Mouse (Mus musculus): ENCODE data around the gene Vmn1r4. TPM values are rescaled to one million over a fixed set of nuclear protein-coding genes. Genes with fewer than 3 reads are reported as not detected.

Gene Vmn1r4
- 0.32 and 0.49 TPM in 2 replicates for polyA plus RNA-seq (2015; fragmentation: Nextera tagmentation; extraction: Ambion mirVana)

DNA sequence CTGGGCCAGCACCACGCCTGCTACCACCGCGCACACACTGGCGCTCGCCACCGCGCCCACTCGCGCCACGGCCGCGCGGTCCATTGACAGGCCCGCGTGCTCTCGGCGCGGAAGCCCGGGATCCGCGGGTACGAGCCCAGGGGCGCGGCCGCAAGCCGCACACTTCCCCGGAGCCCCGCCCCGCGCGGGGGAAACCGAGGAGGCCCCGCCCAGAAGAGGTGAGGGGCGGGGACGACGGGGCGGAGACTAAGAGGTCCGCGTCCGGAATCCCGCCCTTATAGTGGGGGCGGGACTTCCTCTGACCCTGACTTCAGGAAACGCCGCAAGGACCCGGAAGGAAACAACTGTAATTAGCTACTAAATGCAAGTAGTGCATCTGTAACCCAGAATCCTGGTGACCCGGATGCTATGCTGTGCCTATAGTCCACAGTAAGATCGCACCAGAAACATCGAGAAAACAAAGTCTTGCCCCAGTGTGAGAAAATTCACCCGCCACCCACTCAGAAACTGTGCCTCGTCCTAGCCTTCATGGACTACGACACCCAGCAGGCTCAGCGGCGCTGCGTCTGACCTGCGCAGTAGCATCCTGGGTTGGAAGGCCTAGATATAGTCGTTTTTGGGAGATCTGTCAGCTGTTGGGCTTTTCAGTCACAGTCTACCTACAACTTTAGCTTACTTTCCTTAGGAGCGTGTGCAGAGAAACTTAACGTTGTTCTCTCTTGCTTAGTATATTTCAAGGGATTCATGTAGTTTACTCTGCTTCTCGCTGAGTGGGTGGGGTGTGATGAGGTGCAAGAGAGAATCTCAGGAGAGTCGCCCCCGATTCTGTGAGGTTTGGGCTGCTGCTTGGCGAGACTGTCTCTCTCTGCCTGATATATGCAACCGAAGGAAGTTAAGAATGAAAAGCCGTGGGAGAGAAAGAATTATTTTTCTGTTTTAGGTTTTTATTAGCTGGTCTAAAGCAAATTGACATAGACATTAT lies at the start of gene Vmn1r4, which contains the start of gene Nt5c3:
TSS of gene Vmn1r4 (plus strand) at position 290 of the 982 bp plus-strand sequence.
TSS of gene Nt5c3 (minus strand) at position 207 of the 982 bp plus-strand sequence.
- no peaks in the 10 kb centered on the region for H3K9me3 ChIP-seq
- H3K4me3 ChIP-seq (replicated peaks) = peak within 1 kb of the TSS; percentile 72
- peak within 1 kb of the TSS; percentile 73 for H3K9ac ChIP-seq
- H3K27ac ChIP-seq = peak within 1 kb of the TSS; percentile 77
- peak; percentile 97 for ATAC-seq
- peak within 1 kb of the TSS; percentile 58 for H3K4me2 ChIP-seq (replicated peaks)
- H3K27me3 ChIP-seq (replicated peaks) = no peaks in the 10 kb centered on the region
- H3K36me3 ChIP-seq = no peaks in the 10 kb centered on the region
- WGBS = 2% methylated on average over 64 of the region's 64 CpGs
- H3K4me1 ChIP-seq (replicated peaks) = peaks cover 3% of the 10 kb centered on the region; the same call in 1 of the 2 replicates

DNA sequence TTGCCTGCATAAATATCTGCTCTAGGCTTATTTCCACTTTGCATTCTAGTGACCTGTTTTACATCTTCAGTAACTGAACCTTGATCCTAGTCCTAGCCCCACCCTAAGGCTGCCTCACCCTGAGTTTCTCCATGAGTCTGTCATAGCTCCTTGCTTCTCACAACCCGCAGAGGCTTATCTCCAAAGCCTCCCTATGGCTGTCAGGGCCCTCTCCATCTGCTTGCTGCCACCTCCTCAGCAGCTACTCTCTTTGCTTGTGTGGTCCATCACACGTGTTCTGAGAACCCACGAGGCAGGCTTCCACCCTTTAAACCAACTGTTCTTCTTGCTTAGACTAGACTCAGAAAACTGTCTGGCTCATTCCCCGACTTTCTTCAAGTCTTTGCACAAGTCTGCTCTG lies 46.9 kb upstream of the Vmn1r4 start:
- Histone ChIP-seq H3K4me2 (replicated peaks) (no peak overlapping the region), H3K9ac (no peak overlapping the region), H3K27ac (no peak overlapping the region), H3K27me3 (replicated peaks) (no peaks in the 10 kb centered on the region), H3K36me3 (0 out of 2 replicates have a peak, but pooled peaks cover 6% of the 10 kb centered on the region), H3K4me1 (replicated peaks) (peaks cover 6% of the 10 kb centered on the region; the same call in 1 of the 2 replicates), H3K4me3 (replicated peaks) (no peak overlapping the region), H3K9me3 (no peaks in the 10 kb centered on the region)
- WGBS = 79% methylated on average over 4 of the region's 4 CpGs
- ATAC-seq = peak; percentile 91

DNA sequence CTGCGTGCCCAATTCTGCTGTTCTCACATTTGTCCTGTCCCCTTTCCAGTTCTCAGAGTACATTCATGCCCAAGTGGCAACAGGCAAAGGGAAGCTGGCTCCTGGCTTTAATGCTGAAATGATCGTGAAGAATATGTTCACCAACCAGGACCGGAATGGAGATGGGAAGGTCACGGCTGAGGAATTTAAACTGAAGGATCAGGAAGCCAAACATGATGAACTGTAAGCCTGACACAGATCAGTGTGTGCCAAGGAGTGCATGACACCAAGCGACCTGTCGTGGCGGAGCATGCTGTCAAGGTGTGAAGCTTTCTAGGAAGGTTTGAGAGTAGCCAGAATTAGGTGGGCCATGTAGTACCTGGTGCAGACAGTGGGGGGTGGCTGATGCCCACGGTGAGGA lies 45.8 kb upstream of the Vmn1r4 start:
- Histone ChIP-seq H3K4me2 (replicated peaks) (no peak overlapping the region), H3K27ac (no peak overlapping the region), H3K9me3 (no peaks in the 10 kb centered on the region), H3K4me3 (replicated peaks) (no peak overlapping the region), H3K27me3 (replicated peaks) (no peaks in the 10 kb centered on the region), H3K9ac (no peak overlapping the region), H3K36me3 (0 out of 2 replicates have a peak, but pooled peaks cover 6% of the 10 kb centered on the region), H3K4me1 (replicated peaks) (peaks cover 6% of the 10 kb centered on the region; the same call in 1 of the 2 replicates)
- WGBS = 92% methylated on average over 8 of the region's 8 CpGs
- ATAC-seq = no peak

DNA sequence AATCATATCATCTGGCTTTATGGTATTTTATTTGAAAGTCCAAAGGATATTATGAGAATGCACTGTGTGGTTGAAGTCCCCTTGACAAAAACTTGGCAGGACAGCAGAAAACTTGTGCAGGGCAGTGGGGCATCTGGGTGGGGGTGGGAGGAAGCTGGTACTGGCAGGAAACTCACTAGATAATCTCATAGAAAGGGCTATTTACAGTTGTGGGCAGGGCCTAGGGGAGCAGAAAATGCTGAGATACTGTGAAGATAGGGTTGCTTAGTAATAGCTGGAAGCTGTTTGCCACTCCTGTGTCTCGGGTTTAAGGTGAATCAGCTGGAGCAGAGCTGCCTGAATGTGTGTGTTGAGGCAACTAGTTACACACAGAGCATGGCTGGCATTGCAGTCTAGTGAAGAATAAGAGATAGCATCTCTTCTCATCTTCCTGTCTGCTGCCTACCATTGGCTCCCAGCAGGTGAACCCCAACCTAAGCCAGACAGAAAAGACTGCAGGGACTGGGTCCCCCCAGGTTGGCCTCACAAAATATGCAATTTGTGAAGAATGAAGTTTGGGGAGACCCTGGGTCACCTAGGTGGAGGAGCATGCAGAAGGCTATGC lies 44.4 kb upstream of the Vmn1r4 start:
- no peaks in the 10 kb centered on the region for H3K27me3 ChIP-seq (replicated peaks)
- H3K4me1 ChIP-seq (replicated peaks) = peaks cover 6% of the 10 kb centered on the region; the same call in 1 of the 2 replicates
- H3K9me3 ChIP-seq = no peaks in the 10 kb centered on the region
- H3K4me3 ChIP-seq (replicated peaks) = no peak overlapping the region
- 52% methylated on average over 1 of the region's 1 CpGs for WGBS
- H3K36me3 ChIP-seq = 0 out of 2 replicates have a peak, but pooled peaks cover 6% of the 10 kb centered on the region
- ATAC-seq = peak; percentile 82
- no peak overlapping the region for H3K9ac ChIP-seq
- no peak overlapping the region for H3K4me2 ChIP-seq (replicated peaks)
- H3K27ac ChIP-seq = no peak overlapping the region

DNA sequence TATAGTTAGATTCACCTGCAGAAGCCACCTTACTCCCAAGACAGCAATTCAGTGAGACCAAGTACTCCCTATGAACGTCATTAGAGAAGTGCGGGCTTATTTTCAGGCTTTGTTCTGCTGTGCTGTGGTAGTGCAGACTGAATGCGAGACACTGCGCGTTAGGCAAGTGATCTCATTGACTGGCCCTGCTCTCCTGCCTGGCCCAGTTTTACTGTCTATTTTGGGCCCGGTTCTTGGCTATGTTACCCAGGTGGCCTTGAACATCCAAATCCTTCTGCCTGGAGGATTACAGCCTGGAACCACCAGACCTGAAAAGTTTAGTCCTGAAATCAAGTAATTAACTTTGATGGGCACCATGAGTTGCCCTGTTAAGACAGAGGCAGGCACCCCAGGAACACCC lies 35.3 kb upstream of the Vmn1r4 start:
- Histone ChIP-seq H3K9ac (no peak overlapping the region), H3K4me1 (replicated peaks) (no peaks in the 10 kb centered on the region), H3K27me3 (replicated peaks) (no peaks in the 10 kb centered on the region), H3K4me2 (replicated peaks) (no peak overlapping the region), H3K9me3 (no peaks in the 10 kb centered on the region), H3K36me3 (peaks cover 10% of the 10 kb centered on the region), H3K27ac (no peak overlapping the region), H3K4me3 (replicated peaks) (no peak overlapping the region)
- WGBS = 92% methylated on average over 6 of the region's 6 CpGs
- no peak for ATAC-seq

DNA sequence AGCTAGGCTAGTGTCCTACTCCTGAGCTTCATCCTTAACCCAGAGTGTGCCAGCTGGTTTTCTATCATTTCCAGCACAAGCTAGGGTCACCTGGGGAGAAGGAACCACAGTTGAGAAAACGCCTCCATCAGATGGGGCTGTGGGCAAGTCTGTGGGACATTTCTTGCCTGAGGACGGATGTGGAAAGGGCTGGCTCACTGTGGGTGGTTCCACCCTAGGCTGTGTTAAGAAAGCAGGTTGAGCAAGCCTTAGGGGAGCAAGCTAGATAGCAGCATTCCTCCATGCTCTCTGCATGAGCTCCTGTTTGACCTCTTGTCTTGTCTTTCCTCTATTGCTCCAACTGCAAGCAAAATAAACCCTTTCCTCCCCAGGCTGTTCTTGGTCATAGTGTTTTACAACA lies 33.1 kb upstream of the Vmn1r4 start:
- Histone ChIP-seq H3K9me3 (no peaks in the 10 kb centered on the region), H3K4me2 (replicated peaks) (no peak overlapping the region), H3K27ac (no peak overlapping the region), H3K27me3 (replicated peaks) (no peaks in the 10 kb centered on the region), H3K4me1 (replicated peaks) (no peaks in the 10 kb centered on the region), H3K9ac (no peak overlapping the region), H3K4me3 (replicated peaks) (no peak overlapping the region), H3K36me3 (peaks cover 10% of the 10 kb centered on the region)
- ATAC-seq = no peak
- WGBS = 91% methylated on average over 2 of the region's 2 CpGs

DNA sequence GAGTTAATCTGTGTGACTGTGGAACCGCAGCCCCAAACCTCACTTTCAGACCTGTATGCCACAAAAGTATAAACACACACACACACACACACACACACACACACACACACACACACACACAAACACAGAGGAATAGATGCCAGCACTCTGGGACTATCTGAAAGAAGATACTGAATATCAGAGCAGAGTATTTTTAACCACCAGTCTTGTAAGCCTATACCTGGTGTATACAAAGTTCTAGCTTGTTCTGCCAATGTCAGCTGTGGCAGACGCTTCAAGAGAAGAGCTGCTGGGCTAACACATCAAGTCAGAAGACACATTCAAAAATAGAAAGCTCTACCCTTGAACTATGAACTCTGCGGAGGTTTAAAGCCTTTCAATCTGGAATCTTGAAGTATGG lies 24.2 kb upstream of the Vmn1r4 start:
- H3K36me3 ChIP-seq = no peaks in the 10 kb centered on the region
- H3K27me3 ChIP-seq (replicated peaks) = no peaks in the 10 kb centered on the region
- H3K4me2 ChIP-seq (replicated peaks) = no peak overlapping the region
- 54% methylated on average over 3 of the region's 3 CpGs for WGBS
- H3K27ac ChIP-seq = no peak overlapping the region
- no peak for ATAC-seq
- H3K4me1 ChIP-seq (replicated peaks) = peaks cover 15% of the 10 kb centered on the region
- H3K4me3 ChIP-seq (replicated peaks) = no peak overlapping the region
- H3K9ac ChIP-seq = no peak overlapping the region
- no peaks in the 10 kb centered on the region for H3K9me3 ChIP-seq

DNA sequence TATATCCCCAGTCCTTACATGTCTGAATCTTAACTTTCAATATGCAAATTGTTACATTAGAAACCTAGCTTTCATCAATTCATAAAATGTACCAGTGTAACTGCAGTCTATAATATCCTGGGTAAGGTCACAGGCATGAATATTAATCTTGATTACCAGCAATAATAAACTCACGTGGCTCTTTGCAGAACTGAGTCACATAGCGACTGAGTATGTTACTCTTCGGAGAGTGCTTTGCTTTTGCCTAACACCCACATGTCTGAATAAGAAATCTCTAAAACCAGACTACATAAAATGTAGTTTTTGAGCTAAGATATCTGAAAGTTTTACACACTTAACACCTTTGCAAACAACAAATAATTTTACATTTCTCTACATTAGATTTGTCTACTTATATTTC lies 22.5 kb upstream of the Vmn1r4 start:
- Histone ChIP-seq H3K9ac (no peak overlapping the region), H3K4me3 (replicated peaks) (no peak overlapping the region), H3K9me3 (no peaks in the 10 kb centered on the region), H3K27me3 (replicated peaks) (no peaks in the 10 kb centered on the region), H3K36me3 (no peaks in the 10 kb centered on the region), H3K4me1 (replicated peaks) (peaks cover 17% of the 10 kb centered on the region), H3K27ac (no peak overlapping the region), H3K4me2 (replicated peaks) (peak overlapping the region; percentile 34; the same call in 1 of the 2 replicates)
- 39% methylated on average over 3 of the region's 3 CpGs for WGBS
- ATAC-seq = peak; percentile 53

DNA sequence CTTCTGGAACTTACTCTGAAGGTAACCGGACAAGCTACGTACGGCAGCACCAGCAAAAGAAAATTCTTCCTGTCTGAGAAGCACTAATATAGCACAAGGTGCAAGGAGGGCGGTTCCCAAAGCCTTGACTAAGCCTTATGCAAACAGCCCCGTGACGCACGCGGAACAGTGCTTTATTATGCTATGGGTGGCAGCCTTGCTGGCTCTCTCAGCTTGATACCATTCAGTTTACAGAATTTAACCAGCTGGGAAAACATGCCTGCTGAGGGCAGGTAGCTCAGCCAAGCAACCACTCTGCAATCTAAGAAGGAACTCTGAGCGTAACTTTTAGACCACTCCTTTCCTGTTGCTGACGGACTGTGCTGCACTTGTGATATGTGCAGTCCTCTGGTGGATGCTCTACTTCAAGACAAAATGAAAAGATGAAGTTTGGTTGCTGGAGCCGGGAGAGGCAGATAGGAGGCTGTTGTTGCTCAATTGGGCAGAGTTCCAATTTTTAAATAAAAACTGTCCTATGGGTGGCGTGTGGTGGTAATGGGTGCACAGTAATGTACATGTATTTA lies 21.9 kb upstream of the Vmn1r4 start:
- Histone ChIP-seq H3K27me3 (replicated peaks) (no peaks in the 10 kb centered on the region), H3K4me1 (replicated peaks) (peaks cover 17% of the 10 kb centered on the region), H3K4me3 (replicated peaks) (0 out of 2 replicates have a peak overlapping the region, but pooled peaks have one; percentile 12), H3K9ac (no peak overlapping the region), H3K4me2 (replicated peaks) (peak overlapping the region; percentile 34), H3K9me3 (no peaks in the 10 kb centered on the region), H3K36me3 (no peaks in the 10 kb centered on the region), H3K27ac (peak overlapping the region; percentile 51; the same call in 1 of the 2 replicates)
- peak; percentile 93 for ATAC-seq
- 34% methylated on average over 12 of the region's 12 CpGs for WGBS

DNA sequence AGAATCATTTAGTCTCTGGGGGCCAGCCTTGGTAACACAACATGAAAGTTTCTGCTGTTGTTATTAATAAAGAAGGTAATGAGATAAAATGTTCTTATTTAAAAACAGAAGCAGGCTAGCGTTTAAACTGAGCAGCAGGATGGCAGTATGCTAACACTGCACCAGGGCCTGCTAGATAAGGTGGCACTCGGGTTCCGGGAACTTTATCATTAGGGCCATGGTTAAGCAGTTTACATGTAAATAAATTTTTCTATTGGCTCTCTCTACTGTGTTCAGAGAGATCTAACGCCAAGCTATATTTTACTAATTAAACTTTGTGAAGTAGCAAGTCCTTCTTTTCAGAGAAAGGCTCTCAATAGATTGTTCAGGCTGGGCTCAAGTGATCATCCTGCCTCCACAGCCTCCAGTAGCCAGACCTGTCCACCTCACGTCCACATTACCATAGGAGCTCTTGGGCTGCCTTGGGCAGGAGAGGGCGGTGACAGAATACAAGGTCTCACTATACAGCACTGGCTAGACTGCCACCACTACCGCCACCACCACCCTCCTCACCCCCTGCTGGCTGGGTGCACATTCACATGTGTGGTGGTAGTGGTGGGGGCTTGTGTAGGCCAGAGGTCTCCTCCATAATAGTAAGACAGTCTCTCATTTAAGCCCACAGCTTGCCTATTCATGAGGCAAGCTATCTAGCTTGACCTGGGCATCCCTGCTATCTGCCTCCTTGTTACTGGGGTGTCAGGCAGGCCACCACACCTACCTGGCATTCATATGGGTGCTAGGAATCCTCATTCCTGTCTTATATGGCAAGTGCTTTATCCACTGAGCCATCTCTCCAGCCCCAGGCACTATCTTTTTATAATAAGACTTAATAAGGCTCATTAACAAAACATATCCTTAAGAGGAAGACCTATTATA lies 21.0 kb upstream of the Vmn1r4 start:
- WGBS = 78% methylated on average over 7 of the region's 7 CpGs
- peak; percentile 29; the same call in 1 of the 2 replicates for ATAC-seq
- no peak overlapping the region for H3K27ac ChIP-seq

DNA sequence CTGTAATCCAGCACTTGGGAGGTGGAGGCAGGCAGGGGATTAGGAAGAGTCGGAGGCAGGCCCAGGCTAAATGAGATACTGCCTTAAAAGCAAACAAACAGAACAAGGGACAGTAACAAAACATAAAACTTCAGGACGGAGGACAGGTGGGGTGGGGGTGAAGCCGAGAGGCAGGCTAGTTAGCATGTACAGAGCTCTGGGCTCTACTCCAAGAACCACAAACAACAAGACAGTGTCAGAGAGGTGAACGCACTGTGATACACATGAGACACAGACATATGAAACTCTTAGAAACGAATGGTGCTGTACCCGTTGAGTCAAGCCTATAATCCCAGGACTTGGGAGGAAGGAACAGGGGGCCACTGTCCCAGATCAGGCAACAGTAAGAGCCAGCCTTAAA lies 20.0 kb upstream of the Vmn1r4 start:
- no peak overlapping the region for H3K4me3 ChIP-seq (replicated peaks)
- H3K4me1 ChIP-seq (replicated peaks) = peaks cover 17% of the 10 kb centered on the region
- H3K9ac ChIP-seq = no peak overlapping the region
- no peak overlapping the region for H3K4me2 ChIP-seq (replicated peaks)
- H3K36me3 ChIP-seq = no peaks in the 10 kb centered on the region
- H3K27ac ChIP-seq = no peak overlapping the region
- H3K27me3 ChIP-seq (replicated peaks) = no peaks in the 10 kb centered on the region
- no peaks in the 10 kb centered on the region for H3K9me3 ChIP-seq
- 31% methylated on average over 6 of the region's 6 CpGs for WGBS
- no peak for ATAC-seq

More for the DNA sequence above, 21.0 kb upstream of the Vmn1r4 start:
- Histone ChIP-seq H3K9me3 (no peaks in the 10 kb centered on the region), H3K27me3 (replicated peaks) (no peaks in the 10 kb centered on the region), H3K4me3 (replicated peaks) (no peak overlapping the region), H3K36me3 (no peaks in the 10 kb centered on the region), H3K9ac (no peak overlapping the region), H3K4me2 (replicated peaks) (no peak overlapping the region), H3K4me1 (replicated peaks) (peaks cover 17% of the 10 kb centered on the region)
